Mouse (Mus musculus): ENCODE data around the gene Dnaic2.

GRCm38 (mm10) chr11:114741451-114741850, 14.2 kb downstream of the Dnaic2 start:
- TF ChIP-seq CTCF (IDR thresholded peaks at IDR 0.05; ENCODE audit: borderline replicate concordance, control insufficient read depth, extremely low read depth, insufficient read depth, low read length, poor library complexity) (no peak), POLR2A (IDR thresholded peaks at IDR 0.05; ENCODE audit: control insufficient read depth, extremely low read depth, insufficient read depth, low read length, poor library complexity) (no peak)
